Mouse (Mus musculus): ENCODE measurements around the gene Dnmt3a. TPM values are rescaled to one million over a fixed set of nuclear protein-coding genes. Genes with fewer than 3 reads are reported as not detected.

Gene Dnmt3a
- total and polyA plus RNA-seq, 2 experiments from 2014 or later, result 31.7 to 76.0 TPM

DNA sequence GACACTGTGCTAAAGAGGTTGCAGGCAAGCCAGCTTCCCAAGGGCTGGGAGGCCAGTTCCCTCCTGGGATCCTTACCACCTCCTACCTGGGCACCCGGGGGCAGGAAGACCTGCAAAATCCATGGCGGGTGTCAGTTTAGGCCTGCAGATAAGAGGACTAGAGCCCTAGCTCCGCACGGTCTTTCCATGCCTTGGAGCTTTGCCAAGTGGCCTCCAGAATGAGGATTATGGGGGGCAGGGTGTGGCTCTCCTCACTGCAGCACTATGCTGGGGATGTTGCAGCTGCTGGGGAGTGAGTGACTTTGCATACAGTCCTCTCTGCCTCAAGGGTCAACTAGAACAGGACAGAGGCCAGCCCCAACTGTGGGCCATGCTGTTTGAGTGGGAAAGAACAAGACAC, 14.1 kb downstream of the Dnmt3a start:
- no peak for ATAC-seq (ENCODE audit: insufficient read depth, low read depth)
- no peak overlapping the region for H3K9ac ChIP-seq (replicated peaks; ENCODE audit: low read depth, low read length)
- DNase-seq (ENCODE audit: low spot score), result peak; percentile 5
- no peaks in the 10 kb centered on the region for H3K9me3 ChIP-seq (replicated peaks; ENCODE audit: control insufficient read depth, low read length)
- H3K27ac ChIP-seq (ENCODE audit: low read depth), result no peak overlapping the region
- H3K4me2 ChIP-seq (ENCODE audit: low read depth, low read length), result no peak overlapping the region
- no peaks in the 10 kb centered on the region for H3K36me3 ChIP-seq (replicated peaks; ENCODE audit: control insufficient read depth, insufficient read depth, low read length)
- no peak overlapping the region for H3K4me3 ChIP-seq (ENCODE audit: low read depth, low read length)
- H3K27me3 ChIP-seq (ENCODE audit: control insufficient read depth, insufficient read depth, low read length), result no peaks in the 10 kb centered on the region
- peaks cover 72% of the 10 kb centered on the region for H3K4me1 ChIP-seq (ENCODE audit: control insufficient read depth, insufficient read depth)
- WGBS, result 9% methylated on average over 4 of the region's 4 CpGs
- TF ChIP-seq EP300 (IDR thresholded peaks at IDR 0.05; ENCODE audit: low read depth), result no peak
- TF ChIP-seq CTCF (IDR thresholded peaks at IDR 0.05; ENCODE audit: low read depth), result no peak

- ATAC-seq (ENCODE audit: insufficient read depth, low read depth), result no peak
- H3K4me3 ChIP-seq (ENCODE audit: low read depth, low read length), result no peak overlapping the region
- no peak overlapping the region for H3K27ac ChIP-seq (ENCODE audit: low read depth)
- peaks cover 65% of the 10 kb centered on the region for H3K4me1 ChIP-seq (ENCODE audit: control insufficient read depth, insufficient read depth)
- H3K4me2 ChIP-seq (ENCODE audit: low read depth, low read length), result no peak overlapping the region
- H3K36me3 ChIP-seq (replicated peaks; ENCODE audit: control insufficient read depth, insufficient read depth, low read length), result no peaks in the 10 kb centered on the region
- no peaks in the 10 kb centered on the region for H3K9me3 ChIP-seq (replicated peaks; ENCODE audit: control insufficient read depth, low read length)
- no peaks in the 10 kb centered on the region for H3K27me3 ChIP-seq (ENCODE audit: control insufficient read depth, insufficient read depth, low read length)
- no peak for DNase-seq (ENCODE audit: low spot score)
- no peak overlapping the region for H3K9ac ChIP-seq (replicated peaks; ENCODE audit: low read depth, low read length)
- 55% methylated on average over 5 of the region's 5 CpGs for WGBS
- TF ChIP-seq CTCF (IDR thresholded peaks at IDR 0.05; ENCODE audit: low read depth), result no peak
- TF ChIP-seq EP300 (IDR thresholded peaks at IDR 0.05; ENCODE audit: low read depth), result no peak
These were observed 17.6 kb downstream of the Dnmt3a start for GRCm38 (mm10) chr12:3823408-3823807.

- Histone ChIP-seq H3K36me3 (replicated peaks; ENCODE audit: control insufficient read depth, insufficient read depth, low read length) (no peaks in the 10 kb centered on the region), H3K4me2 (ENCODE audit: low read depth, low read length) (no peak overlapping the region), H3K9me3 (replicated peaks; ENCODE audit: control insufficient read depth, low read length) (no peaks in the 10 kb centered on the region), H3K27ac (ENCODE audit: low read depth) (no peak overlapping the region), H3K4me1 (ENCODE audit: control insufficient read depth, insufficient read depth) (peaks cover 56% of the 10 kb centered on the region), H3K9ac (replicated peaks; ENCODE audit: low read depth, low read length) (no peak overlapping the region), H3K27me3 (ENCODE audit: control insufficient read depth, insufficient read depth, low read length) (no peaks in the 10 kb centered on the region), H3K4me3 (ENCODE audit: low read depth, low read length) (no peak overlapping the region)
- 47% methylated on average over 5 of the region's 5 CpGs for WGBS
- no peak for DNase-seq (ENCODE audit: low spot score)
- TF ChIP-seq EP300 (IDR thresholded peaks at IDR 0.05; ENCODE audit: low read depth), result no peak
- TF ChIP-seq CTCF (IDR thresholded peaks at IDR 0.05; ENCODE audit: low read depth), result no peak
- 0 out of 2 replicates have a peak, but pooled peaks have one; percentile 8 for ATAC-seq (ENCODE audit: insufficient read depth, low read depth)
These were observed 19.3 kb downstream of the Dnmt3a start for GRCm38 (mm10) chr12:3824906-3825713.

DNA sequence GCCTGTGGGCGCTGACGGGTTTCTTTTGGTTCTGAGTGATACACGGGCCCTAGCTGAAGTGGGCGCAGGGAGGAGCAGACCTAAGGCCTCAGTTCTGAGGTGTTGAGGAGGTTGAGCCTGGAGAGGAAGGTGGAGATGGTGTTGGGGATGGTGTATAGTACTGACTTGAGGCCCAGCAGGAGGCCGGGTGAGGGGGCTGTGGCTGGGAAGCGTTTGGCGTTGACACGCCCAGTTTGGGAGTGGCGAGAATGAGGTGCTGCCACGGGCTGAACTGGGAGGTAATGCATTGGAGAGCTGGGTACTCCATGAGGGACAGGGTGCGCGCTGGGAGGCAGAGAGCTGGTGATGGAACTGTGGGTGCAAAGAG, 19.9 kb downstream of the Dnmt3a start:
- Histone ChIP-seq H3K4me2 (ENCODE audit: low read depth, low read length) (no peak overlapping the region), H3K9ac (replicated peaks; ENCODE audit: low read depth, low read length) (no peak overlapping the region), H3K36me3 (replicated peaks; ENCODE audit: control insufficient read depth, insufficient read depth, low read length) (no peaks in the 10 kb centered on the region), H3K27ac (ENCODE audit: low read depth) (no peak overlapping the region), H3K4me1 (ENCODE audit: control insufficient read depth, insufficient read depth) (peaks cover 52% of the 10 kb centered on the region), H3K9me3 (replicated peaks; ENCODE audit: control insufficient read depth, low read length) (no peaks in the 10 kb centered on the region), H3K27me3 (ENCODE audit: control insufficient read depth, insufficient read depth, low read length) (no peaks in the 10 kb centered on the region), H3K4me3 (ENCODE audit: low read depth, low read length) (no peak overlapping the region)
- ATAC-seq (ENCODE audit: insufficient read depth, low read depth) (0 out of 2 replicates have a peak, but pooled peaks have one; percentile 22), DNase-seq (ENCODE audit: low spot score) (no peak)
- 39% methylated on average over 12 of the region's 12 CpGs for WGBS
- TF ChIP-seq CTCF (IDR thresholded peaks at IDR 0.05; ENCODE audit: low read depth) (no peak), EP300 (IDR thresholded peaks at IDR 0.05; ENCODE audit: low read depth) (no peak)

- H3K9me3 ChIP-seq (replicated peaks; ENCODE audit: control insufficient read depth, low read length), result no peaks in the 10 kb centered on the region
- peaks cover 44% of the 10 kb centered on the region for H3K4me1 ChIP-seq (ENCODE audit: control insufficient read depth, insufficient read depth)
- 66% methylated on average over 5 of the region's 5 CpGs for WGBS
- no peak overlapping the region for H3K4me2 ChIP-seq (ENCODE audit: low read depth, low read length)
- ATAC-seq (ENCODE audit: insufficient read depth, low read depth), result 0 out of 2 replicates have a peak, but pooled peaks have one; percentile 53
- H3K27me3 ChIP-seq (ENCODE audit: control insufficient read depth, insufficient read depth, low read length), result no peaks in the 10 kb centered on the region
- H3K36me3 ChIP-seq (replicated peaks; ENCODE audit: control insufficient read depth, insufficient read depth, low read length), result no peaks in the 10 kb centered on the region
- TF ChIP-seq CTCF (IDR thresholded peaks at IDR 0.05; ENCODE audit: low read depth) (no peak), EP300 (IDR thresholded peaks at IDR 0.05; ENCODE audit: low read depth) (no peak)
- no peak overlapping the region for H3K9ac ChIP-seq (replicated peaks; ENCODE audit: low read depth, low read length)
- no peak overlapping the region for H3K27ac ChIP-seq (ENCODE audit: low read depth)
- no peak overlapping the region for H3K4me3 ChIP-seq (ENCODE audit: low read depth, low read length)
- no peak for DNase-seq (ENCODE audit: low spot score)
These were observed 22.0 kb downstream of the Dnmt3a start for GRCm38 (mm10) chr12:3827771-3828170.
